Mouse (Mus musculus) mouse embryonic stem cell (cell line): ENCODE data around the gene Pdpr.
"Not testable (repeated sequence)": the region's sequence is repeated elsewhere in the genome, so short reads cannot be mapped to it uniquely, and the experiment has no call there.

Source experiments
- in situ Hi-C, 2 experiments: fragments of 300-500 bp; cut with MboI; formaldehyde crosslinking; loops; 1 replicate in 1 of 2; 3 replicates in 1 of 2; pipeline ENCODE4 v1.14.3; 2019 to 2020; ENCODE audit warnings: low sequenced_read_pairs in 2 of 2, low pct_unique_long_range_greater_than_20kb in 1 of 2, mixed read lengths in 1 of 2; ENCODE audit not compliant: unreplicated experiment in 1 of 2

The Pdpr gene

GRCm38 (mm10) chr8:111093865-111094718, at the start of gene Pdpr:
TSS of gene Pdpr (plus strand) at chr8:111094630.
- in situ Hi-C loops = loop anchor here in 1 of 2 experiments (10.0 kb wide), 1 partner anchor 51 kb away; no protein-coding TSS in a partner anchor

GRCm38 (mm10) chr8:111048694-111049093, 45.7 kb upstream of the Pdpr start:
- in situ Hi-C loops = loop anchor here (5.0 to 10.0 kb wide), 3 partner anchors 64 to 234 kb away; no protein-coding TSS in a partner anchor

- in situ Hi-C loops = loop anchor here (5.0 to 10.0 kb wide), 3 partner anchors 64 to 234 kb away; no protein-coding TSS in a partner anchor
Measured at GRCm38 (mm10) chr8:111049106-111049505, 45.3 kb upstream of the Pdpr start.

- in situ Hi-C loops = no loop called here
Measured at GRCm38 (mm10) chr8:111053827-111054518, 40.5 kb upstream of the Pdpr start.

- in situ Hi-C loops = no loop called here
Measured at GRCm38 (mm10) chr8:111055031-111055634, 39.3 kb upstream of the Pdpr start.

GRCm38 (mm10) chr8:111055661-111056060, 38.8 kb upstream of the Pdpr start:
- in situ Hi-C loops = no loop called here

- in situ Hi-C loops = no loop called here
Measured at GRCm38 (mm10) chr8:111056158-111056663, 38.2 kb upstream of the Pdpr start, which contains the start of gene Exosc6. TSS of gene Exosc6 (plus strand) at chr8:111056339.

GRCm38 (mm10) chr8:111056691-111057293, 37.6 kb upstream of the Pdpr start:
- in situ Hi-C loops = no loop called here

GRCm38 (mm10) chr8:111058946-111059572, 35.4 kb upstream of the Pdpr start:
- in situ Hi-C loops = no loop called here

- in situ Hi-C loops = no loop called here
Measured at GRCm38 (mm10) chr8:111061688-111062071, 32.8 kb upstream of the Pdpr start.

GRCm38 (mm10) chr8:111062072-111062757, 32.2 kb upstream of the Pdpr start:
- in situ Hi-C loops = no loop called here

GRCm38 (mm10) chr8:111062893-111063292, 31.5 kb upstream of the Pdpr start:
- in situ Hi-C loops = no loop called here

GRCm38 (mm10) chr8:111066308-111066707, 28.1 kb upstream of the Pdpr start:
- in situ Hi-C loops = no loop called here

GRCm38 (mm10) chr8:111067439-111067838, 27.0 kb upstream of the Pdpr start:
- in situ Hi-C loops = no loop called here

GRCm38 (mm10) chr8:111068660-111069059, 25.8 kb upstream of the Pdpr start:
- in situ Hi-C loops = not testable (repeated sequence)

GRCm38 (mm10) chr8:111075926-111076325, 18.5 kb upstream of the Pdpr start:
- in situ Hi-C loops = no loop called here

GRCm38 (mm10) chr8:111079461-111079860, 15.0 kb upstream of the Pdpr start:
- in situ Hi-C loops = no loop called here
